Mouse (Mus musculus): ENCODE results near the gene C1qtnf9.

DNA sequence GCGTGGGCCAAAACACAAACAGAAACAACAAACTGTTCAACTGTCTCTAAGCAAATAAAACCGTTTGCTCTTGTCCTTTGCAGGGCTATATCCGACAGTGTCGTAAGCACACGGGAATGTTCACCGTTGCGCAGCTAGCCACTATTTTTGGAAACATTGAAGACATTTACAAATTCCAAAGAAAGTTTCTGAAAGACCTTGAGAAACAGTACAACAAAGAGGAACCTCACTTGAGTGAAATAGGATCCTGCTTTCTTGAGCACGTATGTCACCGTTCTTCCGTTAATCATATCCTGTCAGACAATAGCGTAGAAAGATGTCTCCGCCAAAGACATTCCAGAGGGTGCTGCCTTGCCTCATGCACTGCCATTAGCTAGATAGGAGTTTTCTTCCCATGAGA is 18.1 kb upstream of the C1qtnf9 start:
- no peak for TF ChIP-seq CTCF (IDR thresholded peaks at IDR 0.05; ENCODE audit: insufficient read depth, low read depth, low read length)
- no peak for TF ChIP-seq POLR2A (IDR thresholded peaks at IDR 0.05; ENCODE audit: insufficient read depth, low read depth, low read length)
